Mouse (Mus musculus) duodenum, adult 2 months (tissue): ENCODE measurements around the gene Gli3. TPM values are rescaled to one million over a fixed set of nuclear protein-coding genes. Genes with fewer than 3 reads are reported as not detected.

Source experiments
- polyA plus RNA-seq: library from polyadenylated mRNA; depleted of rRNA; stranded (reverse); fragments of >200 nt; gene quantifications from 2 replicates; pipeline ENCODE4 v1.2.3, GENCODE M21; 2012; ENCODE audit warnings: low replicate concordance; rRNA removed

Gene Gli3
- 0.46 and 1.2 TPM in 2 replicates for polyA plus RNA-seq

GRCm38 (mm10) chr13:15462830-15463491 is at the start of gene Gli3:
Gene Gli3 (plus strand): TSS chr13:15463235.

